ENCODE assay signal across 7 mouse cellular contexts in the genomic region with DNA sequence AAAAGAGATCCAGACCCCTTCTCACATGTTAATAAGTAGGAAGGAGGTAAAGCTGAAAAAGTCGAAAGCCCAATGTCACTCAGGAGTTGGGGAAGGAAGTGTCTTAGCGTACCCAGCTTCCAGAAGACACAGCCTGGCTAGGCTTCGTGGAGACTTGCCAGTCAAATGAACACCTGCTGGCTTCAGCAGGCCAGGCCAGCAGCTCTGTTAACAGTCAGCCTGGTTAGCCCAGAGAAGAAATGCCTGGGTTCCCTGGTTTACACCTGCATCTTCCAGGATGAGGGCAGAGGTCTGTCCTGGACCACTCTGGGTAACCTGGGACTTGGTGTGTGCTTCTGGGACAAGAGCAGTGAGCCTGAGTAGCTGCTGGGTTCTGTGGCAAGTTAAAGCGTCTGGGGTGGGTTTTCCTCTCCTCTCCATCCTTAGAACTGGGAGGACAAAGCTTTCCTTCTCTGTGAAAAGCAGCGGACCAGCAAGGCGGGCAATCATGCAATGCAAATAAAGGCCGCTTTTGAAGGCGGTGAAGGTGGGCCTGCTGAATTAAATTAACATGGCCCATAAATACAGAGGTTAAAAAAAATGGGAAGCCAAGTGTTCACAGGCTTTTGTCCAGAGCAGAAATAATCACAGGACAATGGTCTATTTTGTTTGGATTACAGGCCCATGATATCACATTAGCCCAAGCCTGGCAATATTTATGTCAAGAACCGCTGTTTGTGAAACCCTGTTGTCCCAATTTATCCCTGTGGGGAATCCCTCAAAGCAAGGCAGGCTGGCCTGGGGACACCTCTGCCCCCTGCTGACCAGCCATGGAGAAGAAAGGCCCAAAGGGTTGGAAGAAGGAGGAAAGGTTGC.
DNase-seq lines count a peak whose midpoint lies in the region; ATAC-seq and TF ChIP-seq lines count a peak whose summit lies in the region.

No protein-coding gene starts in this region.

- peak; percentile 51 for TF ChIP-seq CTCF in hindbrain, postnatal 0 days (IDR thresholded peaks at IDR 0.05; ENCODE audit: low read depth)

- WGBS in hindbrain, postnatal 0 days: 32% methylated on average over 9 of the region's 9 CpGs
- 18% methylated on average over 9 of the region's 9 CpGs for WGBS in midbrain, embryonic 15.5 days

- no peak overlapping the region for H3K4me2 ChIP-seq in hindbrain, postnatal 0 days (ENCODE audit: low read depth, low read length)
- H3K4me2 ChIP-seq in midbrain, embryonic 15.5 days: no peak overlapping the region

- peak overlapping the region; percentile 34 for H3K27ac ChIP-seq in hindbrain, postnatal 0 days
- H3K27ac ChIP-seq in midbrain, embryonic 15.5 days: peak overlapping the region; percentile 45

- H3K36me3 ChIP-seq in hindbrain, postnatal 0 days (ENCODE audit: insufficient read depth, low read length): no peaks in the 10 kb centered on the region
- no peaks in the 10 kb centered on the region for H3K36me3 ChIP-seq in midbrain, embryonic 15.5 days (replicated peaks)

- H3K4me1 ChIP-seq in hindbrain, postnatal 0 days (ENCODE audit: insufficient read depth, low read length): peaks cover 10% of the 10 kb centered on the region; the same call in 1 of the 2 replicates
- peaks cover 43% of the 10 kb centered on the region for H3K4me1 ChIP-seq in midbrain, embryonic 15.5 days

- H3K9me3 ChIP-seq in hindbrain, postnatal 0 days (ENCODE audit: low read length): no peaks in the 10 kb centered on the region
- no peaks in the 10 kb centered on the region for H3K9me3 ChIP-seq in midbrain, embryonic 15.5 days

- H3K4me3 ChIP-seq in hindbrain, postnatal 0 days (ENCODE audit: low read length): no peak overlapping the region
- no peak overlapping the region for H3K4me3 ChIP-seq in midbrain, embryonic 15.5 days

- no peak for ATAC-seq in hindbrain, postnatal 0 days
- ATAC-seq in midbrain, embryonic 15.5 days (replicated peaks): no peak

- H3K27me3 ChIP-seq in hindbrain, postnatal 0 days (ENCODE audit: insufficient read depth, low read length): no peaks in the 10 kb centered on the region
- H3K27me3 ChIP-seq in midbrain, embryonic 15.5 days (replicated peaks): no peaks in the 10 kb centered on the region

- peak; percentile 23 for DNase-seq in urinary bladder, postnatal 25 days (ENCODE audit: low spot score)
- DNase-seq in urinary bladder, postnatal 4 days (ENCODE audit: low spot score in 2 of 2): no peak
- DNase-seq in cerebellum, postnatal 25 days: peak; percentile 80 to 88
- DNase-seq in hindbrain, postnatal 0 days (ENCODE audit: low spot score): peak; percentile 51
- DNase-seq in frontal cortex, postnatal 10 days (ENCODE audit: low spot score in 2 of 2): no peak
- no peak for DNase-seq in spleen, adult 12 weeks (ENCODE audit: low spot score)

- no peak overlapping the region for H3K9ac ChIP-seq in hindbrain, postnatal 0 days (replicated peaks; ENCODE audit: low read length)
- no peak overlapping the region for H3K9ac ChIP-seq in midbrain, embryonic 15.5 days

Comparison
In these comparisons a context has a peak if more than half of its experiments do, and no peak if none do; other contexts are left out.
1. DNase-seq: peak in urinary bladder, postnatal 25 days (single experiment), cerebellum, postnatal 25 days (2 of 2) and hindbrain, postnatal 0 days (single experiment); none in urinary bladder, postnatal 4 days (0 of 2), frontal cortex, postnatal 10 days (0 of 2) and spleen, adult 12 weeks (single experiment).